Mouse (Mus musculus): Measurements from ENCODE around the gene Cntn3. TPM values are rescaled to one million over a fixed set of nuclear protein-coding genes. Genes with fewer than 3 reads are reported as not detected.

Cntn3 gene
- polyA plus RNA-seq, 1 experiment from 2014 or later, result 4.0 TPM

DNA sequence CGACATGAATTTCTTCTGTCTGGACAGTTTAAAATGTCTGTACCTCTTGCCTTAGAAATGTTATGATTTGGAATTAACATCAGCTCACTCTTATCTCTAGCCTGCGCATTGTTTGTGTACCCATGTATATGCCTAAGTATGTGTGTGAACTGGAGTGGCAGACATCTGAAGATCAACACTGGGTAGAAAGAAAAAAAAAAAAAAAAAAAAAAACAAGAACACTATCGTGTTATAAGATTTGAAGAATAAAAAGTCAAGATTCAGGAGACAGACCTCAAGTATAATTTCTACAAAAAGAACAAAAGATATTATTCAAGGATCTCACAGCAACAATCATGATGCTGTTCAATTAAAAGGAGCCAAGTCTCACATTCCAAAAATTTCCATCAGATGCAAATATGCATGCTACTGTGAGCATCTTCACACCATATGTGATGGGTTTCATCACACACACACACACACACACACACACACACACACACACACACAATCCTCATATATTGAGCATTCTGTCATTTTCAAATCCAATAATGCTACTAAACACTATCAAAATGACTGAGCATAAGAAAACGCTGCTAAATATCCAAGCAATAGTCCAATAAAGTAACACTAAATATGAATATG is 17.0 kb downstream of the Cntn3 start:
- WGBS, result 82% methylated on average over 4 of the region's 4 CpGs
- Histone ChIP-seq H3K9me3 (no peaks in the 10 kb centered on the region), H3K27ac (replicated peaks) (no peak overlapping the region), H3K4me2 (no peak overlapping the region), H3K4me1 (replicated peaks) (no peaks in the 10 kb centered on the region), H3K9ac (no peak overlapping the region), H3K4me3 (no peak overlapping the region), H3K27me3 (no peaks in the 10 kb centered on the region), H3K36me3 (no peaks in the 10 kb centered on the region)
- ATAC-seq (ENCODE audit: low FRiP score, low read depth), result no peak

GRCm38 (mm10) chr6:102555067-102555657 is 17.7 kb downstream of the Cntn3 start:
- Histone ChIP-seq H3K9me3 (no peaks in the 10 kb centered on the region), H3K36me3 (no peaks in the 10 kb centered on the region), H3K4me1 (replicated peaks) (no peaks in the 10 kb centered on the region), H3K27me3 (no peaks in the 10 kb centered on the region), H3K27ac (replicated peaks) (no peak overlapping the region), H3K9ac (no peak overlapping the region), H3K4me3 (no peak overlapping the region), H3K4me2 (no peak overlapping the region)
- 75% methylated on average over 3 of the region's 3 CpGs for WGBS
- ATAC-seq (ENCODE audit: low FRiP score, low read depth), result no peak

DNA sequence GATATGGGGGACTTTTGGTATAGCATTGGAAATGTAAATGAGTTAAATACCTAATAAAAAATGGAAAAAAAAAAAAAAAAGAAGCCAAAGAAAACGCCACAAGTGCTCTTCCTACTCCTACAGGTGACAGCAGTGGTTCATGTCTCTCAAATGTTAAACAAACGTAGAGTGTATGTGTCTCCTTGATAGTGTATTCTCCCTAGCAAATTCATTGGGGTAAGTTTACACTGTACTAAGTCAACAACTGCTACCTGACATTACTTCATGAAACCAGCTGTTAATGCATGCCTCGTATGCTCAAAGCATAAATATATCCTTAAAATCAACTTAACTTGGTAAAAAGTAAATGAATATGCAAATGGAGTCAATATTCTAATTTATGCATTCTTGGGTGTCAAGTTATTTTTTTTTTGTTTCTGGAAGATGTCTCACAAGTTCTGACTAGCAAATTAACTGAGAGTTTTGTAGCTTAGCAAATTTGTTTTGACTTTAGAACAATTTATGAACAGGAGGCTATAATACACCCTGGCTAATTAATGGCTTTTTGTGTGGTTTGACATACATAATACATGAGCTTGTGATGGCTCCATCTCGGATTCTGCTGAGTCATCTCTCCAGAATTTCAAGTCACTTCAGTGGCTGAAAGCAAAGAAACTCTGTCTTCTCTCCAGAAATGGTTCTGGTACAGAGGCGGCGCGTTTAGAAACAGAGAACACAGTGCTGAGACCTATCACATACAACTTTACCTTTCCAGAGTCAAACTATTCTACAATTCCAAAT is 31.1 kb downstream of the Cntn3 start:
- ATAC-seq (ENCODE audit: low FRiP score, low read depth), result no peak
- Histone ChIP-seq H3K9me3 (no peaks in the 10 kb centered on the region), H3K9ac (no peak overlapping the region), H3K4me3 (no peak overlapping the region), H3K36me3 (no peaks in the 10 kb centered on the region), H3K4me1 (replicated peaks) (0 out of 2 replicates have a peak, but pooled peaks cover 2% of the 10 kb centered on the region), H3K27me3 (no peaks in the 10 kb centered on the region), H3K27ac (replicated peaks) (no peak overlapping the region), H3K4me2 (no peak overlapping the region)
- 77% methylated on average over 7 of the region's 7 CpGs for WGBS

GRCm38 (mm10) chr6:102535599-102535998 is 37.3 kb downstream of the Cntn3 start:
- no peak for ATAC-seq (ENCODE audit: low FRiP score, low read depth)
- H3K27me3 ChIP-seq, result no peaks in the 10 kb centered on the region
- no peaks in the 10 kb centered on the region for H3K36me3 ChIP-seq
- no peak overlapping the region for H3K27ac ChIP-seq (replicated peaks)
- H3K4me3 ChIP-seq, result no peak overlapping the region
- 83% methylated on average over 4 of the region's 4 CpGs for WGBS
- H3K4me1 ChIP-seq (replicated peaks), result no peaks in the 10 kb centered on the region
- no peak overlapping the region for H3K9ac ChIP-seq
- H3K4me2 ChIP-seq, result no peak overlapping the region
- H3K9me3 ChIP-seq, result no peaks in the 10 kb centered on the region

DNA sequence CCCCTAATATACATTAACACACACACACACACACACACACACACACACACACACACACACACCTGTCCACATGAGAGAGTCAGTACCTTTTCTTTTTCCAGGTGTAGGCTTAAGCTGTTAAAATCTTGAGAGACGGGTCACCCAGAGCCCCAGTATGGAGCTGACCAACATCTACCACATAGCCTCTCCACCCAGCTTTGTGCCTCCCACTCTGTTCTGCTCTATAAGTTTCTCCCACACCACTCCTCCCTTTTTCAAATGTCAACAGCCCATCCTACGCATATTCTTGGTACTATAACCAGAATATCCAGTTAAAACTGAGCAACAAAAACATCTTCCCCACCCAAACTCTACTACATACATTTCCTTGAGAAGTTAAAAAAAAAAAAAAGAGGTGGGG is 49.9 kb downstream of the Cntn3 start:
- Histone ChIP-seq H3K27me3 (no peaks in the 10 kb centered on the region), H3K9me3 (no peaks in the 10 kb centered on the region), H3K4me1 (replicated peaks) (no peaks in the 10 kb centered on the region), H3K36me3 (no peaks in the 10 kb centered on the region), H3K27ac (replicated peaks) (no peak overlapping the region), H3K9ac (no peak overlapping the region), H3K4me3 (no peak overlapping the region), H3K4me2 (no peak overlapping the region)
- WGBS, result 85% methylated on average over 2 of the region's 2 CpGs
- no peak for ATAC-seq (ENCODE audit: low FRiP score, low read depth)

- peak; percentile 27; the same call in 1 of the 2 replicates for ATAC-seq (ENCODE audit: low FRiP score, low read depth)
- H3K27ac ChIP-seq (replicated peaks), result no peak overlapping the region
- H3K36me3 ChIP-seq, result no peaks in the 10 kb centered on the region
- no peak overlapping the region for H3K4me3 ChIP-seq
- 39% methylated on average over 2 of the region's 2 CpGs for WGBS
- H3K4me1 ChIP-seq (replicated peaks), result no peaks in the 10 kb centered on the region
- no peaks in the 10 kb centered on the region for H3K9me3 ChIP-seq
- H3K4me2 ChIP-seq, result no peak overlapping the region
- H3K27me3 ChIP-seq, result no peaks in the 10 kb centered on the region
- no peak overlapping the region for H3K9ac ChIP-seq
Observed at GRCm38 (mm10) chr6:102520977-102521376, 51.9 kb downstream of the Cntn3 start.

- no peak for ATAC-seq (ENCODE audit: low FRiP score, low read depth)
Observed at GRCm38 (mm10) chr6:102515231-102515630, 57.7 kb downstream of the Cntn3 start.

GRCm38 (mm10) chr6:102512085-102512484 is 60.8 kb downstream of the Cntn3 start:
- H3K9me3 ChIP-seq, result no peaks in the 10 kb centered on the region
- H3K36me3 ChIP-seq, result no peaks in the 10 kb centered on the region
- H3K27ac ChIP-seq (replicated peaks), result no peak overlapping the region
- no peak for ATAC-seq (ENCODE audit: low FRiP score, low read depth)
- no peak overlapping the region for H3K4me2 ChIP-seq
- H3K4me3 ChIP-seq, result no peak overlapping the region
- no peak overlapping the region for H3K9ac ChIP-seq
- WGBS, result 21% methylated on average over 1 of the region's 1 CpGs
- H3K27me3 ChIP-seq, result no peaks in the 10 kb centered on the region
- H3K4me1 ChIP-seq (replicated peaks), result 0 out of 2 replicates have a peak, but pooled peaks cover 9% of the 10 kb centered on the region

More at GRCm38 (mm10) chr6:102515231-102515630, 57.7 kb downstream of the Cntn3 start:
- Histone ChIP-seq H3K4me3 (no peak overlapping the region), H3K27ac (replicated peaks) (no peak overlapping the region), H3K4me2 (no peak overlapping the region), H3K9ac (no peak overlapping the region), H3K4me1 (replicated peaks) (0 out of 2 replicates have a peak, but pooled peaks cover 9% of the 10 kb centered on the region), H3K27me3 (no peaks in the 10 kb centered on the region), H3K36me3 (no peaks in the 10 kb centered on the region), H3K9me3 (no peaks in the 10 kb centered on the region)
- WGBS, result 64% methylated on average over 2 of the region's 2 CpGs

- no peak overlapping the region for H3K4me3 ChIP-seq
- no peaks in the 10 kb centered on the region for H3K4me1 ChIP-seq (replicated peaks)
- peak; percentile 71; the same call in 1 of the 2 replicates for ATAC-seq (ENCODE audit: low FRiP score, low read depth)
- no peak overlapping the region for H3K4me2 ChIP-seq
- H3K27me3 ChIP-seq, result no peaks in the 10 kb centered on the region
- H3K36me3 ChIP-seq, result no peaks in the 10 kb centered on the region
- H3K27ac ChIP-seq (replicated peaks), result no peak overlapping the region
- no peak overlapping the region for H3K9ac ChIP-seq
- H3K9me3 ChIP-seq, result no peaks in the 10 kb centered on the region
Observed at GRCm38 (mm10) chr6:102485509-102485908, 87.4 kb downstream of the Cntn3 start.

- Histone ChIP-seq H3K4me3 (no peak overlapping the region), H3K27ac (replicated peaks) (no peak overlapping the region), H3K4me2 (no peak overlapping the region), H3K36me3 (no peaks in the 10 kb centered on the region), H3K27me3 (no peaks in the 10 kb centered on the region), H3K4me1 (replicated peaks) (no peaks in the 10 kb centered on the region), H3K9me3 (no peaks in the 10 kb centered on the region), H3K9ac (no peak overlapping the region)
- ATAC-seq (ENCODE audit: low FRiP score, low read depth), result no peak
- WGBS, result 81% methylated on average over 8 of the region's 8 CpGs
Observed at GRCm38 (mm10) chr6:102478320-102479080, 94.4 kb downstream of the Cntn3 start.

- H3K27me3 ChIP-seq, result no peaks in the 10 kb centered on the region
- no peak overlapping the region for H3K4me2 ChIP-seq
- no peaks in the 10 kb centered on the region for H3K4me1 ChIP-seq (replicated peaks)
- ATAC-seq (ENCODE audit: low FRiP score, low read depth), result no peak
- WGBS, result 88% methylated on average over 4 of the region's 4 CpGs
- no peak overlapping the region for H3K4me3 ChIP-seq
- H3K27ac ChIP-seq (replicated peaks), result no peak overlapping the region
- H3K9ac ChIP-seq, result no peak overlapping the region
- H3K9me3 ChIP-seq, result no peaks in the 10 kb centered on the region
- H3K36me3 ChIP-seq, result no peaks in the 10 kb centered on the region
Observed at GRCm38 (mm10) chr6:102438353-102438752, 134.5 kb downstream of the Cntn3 start.

DNA sequence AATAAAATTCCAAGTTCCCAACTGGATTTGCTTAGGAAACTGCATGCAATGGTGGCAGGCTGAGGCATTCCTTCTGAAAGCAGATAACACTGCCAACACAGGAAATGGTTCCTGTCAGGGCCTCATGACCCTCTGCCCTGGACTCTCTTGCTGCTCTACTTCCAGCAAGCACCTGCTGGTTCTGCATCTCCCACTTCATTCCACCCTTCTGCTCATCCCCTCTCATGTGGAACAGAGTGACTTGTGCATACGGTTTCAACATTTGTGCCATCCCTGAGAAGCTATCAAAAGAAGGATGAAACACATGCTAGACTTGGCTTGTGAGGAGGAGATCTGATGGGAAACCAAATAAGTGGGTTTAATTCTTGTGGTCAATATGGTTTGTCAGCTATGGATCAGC is 145.4 kb downstream of the Cntn3 start:
- Histone ChIP-seq H3K4me2 (no peak overlapping the region), H3K4me1 (replicated peaks) (no peaks in the 10 kb centered on the region), H3K27ac (replicated peaks) (no peak overlapping the region), H3K4me3 (no peak overlapping the region), H3K27me3 (no peaks in the 10 kb centered on the region), H3K36me3 (no peaks in the 10 kb centered on the region), H3K9me3 (no peaks in the 10 kb centered on the region), H3K9ac (no peak overlapping the region)
- no peak for ATAC-seq (ENCODE audit: low FRiP score, low read depth)
- WGBS, result 80% methylated on average over 1 of the region's 1 CpGs

All from hindbrain, embryonic 15.5 days (tissue).